Mouse (Mus musculus) kidney, postnatal 0 days (tissue): ENCODE measurements at regions not wholly inside any gene's neighbourhood (a gene's known extent, or its start where the extent isn't known, plus 50 kb on each side); places are given as distances from the start of the nearest gene placed in this dataset.

Experiments used
- ATAC-seq: fragments of 200-750 bp; cut with Nextera tagmentation; replicated peaks from 2 replicates; pipeline ENCODE4 v1.8.0; 2017; ENCODE audit warnings: low read depth, moderate number of reproducible peaks, moderate TSS enrichment, moderate library complexity; ENCODE audit not compliant: low FRiP score
- DNase-seq: peaks from one replicate; pipeline ENCODE4 v3.0.0-alpha.2; 2016; ENCODE audit warnings: low spot score
- H3K27ac ChIP-seq: fragments of 300-500 bp; sonication (generic); 2 replicates; pipeline ENCODE4 v1.5.1; 2014; ENCODE audit warnings: mild to moderate bottlenecking
- H3K27me3 ChIP-seq: fragments of 300-500 bp; sonication (generic); 2 replicates; pipeline ENCODE4 v1.6.1; 2014; ENCODE audit warnings: low read length, mixed read lengths; ENCODE audit not compliant: insufficient read depth
- H3K36me3 ChIP-seq: fragments of 300-500 bp; sonication (generic); 2 replicates; pipeline ENCODE4 v1.6.1; 2014; ENCODE audit warnings: low read length, mixed read lengths; ENCODE audit not compliant: insufficient read depth
- H3K4me1 ChIP-seq: fragments of 300-500 bp; sonication (generic); replicated peaks from 2 replicates; pipeline ENCODE4 v1.6.1; 2014; ENCODE audit warnings: antibody characterized with exemption, low read length, mixed read lengths; ENCODE audit not compliant: insufficient read depth
- H3K4me2 ChIP-seq: fragments of 300-500 bp; sonication (generic); 2 replicates; pipeline ENCODE4 v1.6.1; 2014; ENCODE audit warnings: mild to moderate bottlenecking, low read length, moderate library complexity, mixed read lengths
- H3K4me3 ChIP-seq: fragments of 300-500 bp; sonication (generic); replicated peaks from 2 replicates; pipeline ENCODE4 v1.5.1; 2014; ENCODE audit warnings: low read depth, low read length
- H3K9ac ChIP-seq: fragments of 300-500 bp; sonication (generic); 2 replicates; pipeline ENCODE4 v1.6.1; 2014; ENCODE audit warnings: low read depth, low read length
- H3K9me3 ChIP-seq: fragments of 300-500 bp; sonication (generic); replicated peaks from 2 replicates; pipeline ENCODE4 v1.6.1; 2016; ENCODE audit warnings: low read length, inconsistent platforms, mixed read lengths
- CTCF ChIP-seq: IDR thresholded peaks from 2 replicates; pipeline ENCODE4 v1.5.1; 2016; ENCODE audit warnings: antibody characterized with exemption, low read depth, mild to moderate bottlenecking, moderate library complexity
- WGBS: fragments of 180-500 bp; shearing (Covaris S2); extraction: QIAGEN DNeasy Blood & Tissue Kit; methylation state at CpG from one replicate; pipeline ENCODE4 v1.1.7; 2014; 5-methylcytosine and 5-hydroxymethylcytosine counted together

DNA sequence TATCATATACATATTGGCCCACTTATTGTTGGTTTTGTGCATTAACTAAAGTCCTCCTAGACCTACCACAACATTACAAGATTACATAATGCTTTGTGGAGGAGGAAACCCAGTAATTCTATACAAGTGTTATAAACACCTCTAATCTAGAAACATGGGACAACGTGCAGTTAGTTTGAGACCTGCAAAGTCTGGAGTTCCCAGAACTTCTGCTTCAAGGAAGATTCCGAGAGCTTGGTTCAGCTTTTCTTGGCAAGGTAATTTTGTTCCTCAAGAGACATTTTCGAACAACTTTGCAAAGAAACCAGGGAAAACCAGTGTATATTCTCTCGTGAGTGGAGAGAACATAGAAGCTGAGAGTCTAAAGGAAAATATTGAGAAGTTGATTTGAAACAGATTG, 254.0 kb downstream of the Gm10184 start:
- no peak for TF ChIP-seq CTCF
- Histone ChIP-seq H3K4me3 (no peak overlapping the region), H3K36me3 (no peaks in the 10 kb centered on the region), H3K4me1 (no peaks in the 10 kb centered on the region), H3K27ac (no peak overlapping the region), H3K27me3 (no peaks in the 10 kb centered on the region), H3K9ac (no peak overlapping the region), H3K9me3 (no peaks in the 10 kb centered on the region), H3K4me2 (no peak overlapping the region)
- DNase-seq (no peak), ATAC-seq (no peak)
- 80% methylated on average over 4 of the region's 4 CpGs for WGBS

DNA sequence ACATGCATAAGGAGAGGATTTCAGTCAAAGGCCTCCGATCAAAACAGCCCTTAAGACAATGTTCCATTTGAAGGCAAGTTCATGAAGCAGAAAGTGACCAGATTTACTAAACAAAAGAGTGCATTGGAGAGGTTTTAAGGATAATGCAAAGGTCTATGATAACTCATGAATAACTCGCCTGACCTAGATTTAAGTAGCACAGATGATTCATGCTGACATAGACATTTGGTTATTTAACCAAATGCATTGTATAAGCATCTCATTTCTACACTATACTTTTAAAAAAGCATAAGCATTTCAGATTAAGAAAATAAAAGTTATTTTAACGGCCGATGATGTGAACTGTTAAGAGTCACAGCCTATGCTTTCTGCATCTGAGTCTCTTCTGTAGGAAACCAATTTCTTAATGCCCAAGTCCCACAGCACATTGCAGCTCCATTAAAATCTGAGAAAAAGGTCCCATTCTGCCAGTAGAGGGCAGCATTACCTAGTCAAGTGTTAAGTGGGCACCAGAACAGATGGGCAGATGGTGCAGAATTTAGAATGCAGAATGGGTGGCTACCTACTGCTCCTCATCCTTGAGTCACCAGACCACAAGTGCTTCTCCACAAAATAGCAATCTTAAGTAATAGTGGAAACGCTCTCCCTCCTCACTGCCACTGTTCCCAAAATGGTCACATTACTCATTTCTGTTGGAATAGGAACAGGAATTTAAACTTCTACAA, 256.0 kb downstream of the Gm10184 start:
- ATAC-seq (no peak), DNase-seq (peak; percentile 59)
- H3K27me3 ChIP-seq: no peaks in the 10 kb centered on the region
- H3K4me3 ChIP-seq: no peak overlapping the region
- H3K27ac ChIP-seq: no peak overlapping the region
- peak; percentile 79 for TF ChIP-seq CTCF
- WGBS: 70% methylated on average over 5 of the region's 5 CpGs
- H3K36me3 ChIP-seq: no peaks in the 10 kb centered on the region
- no peaks in the 10 kb centered on the region for H3K9me3 ChIP-seq
- no peak overlapping the region for H3K4me2 ChIP-seq
- no peaks in the 10 kb centered on the region for H3K4me1 ChIP-seq
- no peak overlapping the region for H3K9ac ChIP-seq

DNA sequence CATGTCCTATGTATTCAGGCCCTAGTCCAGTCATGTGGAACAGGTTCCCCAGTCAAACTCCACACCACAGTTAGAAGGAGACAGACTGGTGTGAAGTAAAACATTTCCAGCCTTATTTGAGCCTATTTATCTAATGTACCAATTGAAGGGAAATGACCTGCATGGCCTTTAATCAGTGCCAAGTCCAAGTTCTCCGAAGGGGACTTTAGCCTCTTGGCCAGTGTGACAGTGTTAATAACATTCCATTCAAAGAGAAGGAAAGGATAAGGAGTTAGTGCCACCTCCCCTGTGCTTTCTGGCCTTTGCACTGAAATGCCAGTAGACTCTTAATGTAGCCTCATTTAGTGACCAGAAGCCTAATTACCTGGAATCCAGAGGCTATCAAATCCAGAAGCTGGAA, 264.2 kb downstream of the Gm10184 start:
- Histone ChIP-seq H3K36me3 (no peaks in the 10 kb centered on the region), H3K27me3 (no peaks in the 10 kb centered on the region), H3K4me3 (no peak overlapping the region), H3K9me3 (no peaks in the 10 kb centered on the region), H3K9ac (no peak overlapping the region), H3K4me2 (no peak overlapping the region), H3K27ac (no peak overlapping the region), H3K4me1 (no peaks in the 10 kb centered on the region)
- no peak for DNase-seq
- WGBS: 63% methylated on average over 1 of the region's 1 CpGs
- TF ChIP-seq CTCF: no peak
- ATAC-seq: no peak
